Comparison of ENCODE assay signal across 8 mouse cellular contexts in the genomic region with DNA sequence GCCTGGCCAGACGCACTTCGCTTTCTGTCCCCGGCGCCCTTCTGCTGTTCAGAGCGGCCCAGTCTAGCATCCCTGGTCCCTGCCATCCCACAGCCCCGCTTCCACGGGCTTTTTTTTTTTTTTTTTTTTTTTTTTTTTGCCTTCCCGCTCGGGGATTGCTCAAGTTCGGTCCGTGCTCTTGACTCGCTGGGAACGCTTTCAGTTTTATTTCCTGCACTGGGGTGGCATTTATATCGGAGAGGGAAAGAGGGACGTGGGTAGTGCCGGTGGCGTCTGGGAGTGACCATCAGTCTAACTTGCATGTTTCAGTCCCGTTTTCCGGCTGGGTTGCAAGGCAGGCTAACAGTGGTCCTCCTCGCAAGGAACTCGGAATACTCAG. TPM values are rescaled to one million over a fixed set of nuclear protein-coding genes. Genes with fewer than 3 reads are reported as not detected.
DNase-seq lines count a peak whose midpoint lies in the region; ATAC-seq and TF ChIP-seq lines count a peak whose summit lies in the region.

No protein-coding gene starts in this region.

- H3K4me3 ChIP-seq in cerebellum, adult 2 months (replicated peaks; ENCODE audit: insufficient read depth, low read depth, low read length): peak overlapping the region; percentile 72
- H3K4me3 ChIP-seq in heart, postnatal 0 days (ENCODE audit: low read depth, low read length): peak overlapping the region; percentile 72
- peak overlapping the region; percentile 87 for H3K4me3 ChIP-seq in liver, embryonic 16.5 days (ENCODE audit: low read depth, low read length)
- H3K4me3 ChIP-seq in small intestine, adult 2 months (ENCODE audit: low read depth, low read length): peak overlapping the region; percentile 84

- TF ChIP-seq EP300 in heart, postnatal 0 days (IDR thresholded peaks at IDR 0.05; ENCODE audit: low read depth): no peak

- 1% methylated on average over 21 of the region's 21 CpGs for WGBS in cerebellum, adult 2 months
- WGBS in heart, postnatal 0 days: under 1% methylated on average over 21 of the region's 21 CpGs
- under 1% methylated on average over 21 of the region's 21 CpGs for WGBS in liver, embryonic 16.5 days (ENCODE audit: insufficient replicate concordance)
- WGBS in small intestine, adult 2 months: under 1% methylated on average over 21 of the region's 21 CpGs

- TF ChIP-seq CTCF in cerebellum, adult 2 months (IDR thresholded peaks at IDR 0.05; ENCODE audit: borderline replicate concordance, insufficient read depth, low read depth, low read length): no peak
- no peak for TF ChIP-seq CTCF in heart, postnatal 0 days (IDR thresholded peaks at IDR 0.05; ENCODE audit: low read depth)
- TF ChIP-seq CTCF in small intestine, adult 2 months (IDR thresholded peaks at IDR 0.05; ENCODE audit: extremely low read depth, insufficient read length, insufficient replicate concordance, low read depth, low read length): no peak

- H3K9me3 ChIP-seq in heart, postnatal 0 days (replicated peaks; ENCODE audit: control insufficient read depth, low read length): no peaks in the 10 kb centered on the region
- no peaks in the 10 kb centered on the region for H3K9me3 ChIP-seq in liver, embryonic 16.5 days (replicated peaks; ENCODE audit: control insufficient read depth, low read length)

- H3K36me3 ChIP-seq in heart, postnatal 0 days (replicated peaks; ENCODE audit: control insufficient read depth, insufficient read depth, low read length): no peaks in the 10 kb centered on the region
- no peaks in the 10 kb centered on the region for H3K36me3 ChIP-seq in liver, embryonic 16.5 days (ENCODE audit: control insufficient read depth, insufficient read depth)
- H3K36me3 ChIP-seq in small intestine, adult 2 months (ENCODE audit: control insufficient read depth, insufficient read depth, low read length): peaks cover 3% of the 10 kb centered on the region; the same call in 1 of the 2 replicates

- H3K27ac ChIP-seq in cerebellum, adult 2 months (ENCODE audit: insufficient read depth, low read length): peak overlapping the region; percentile 72
- peak overlapping the region; percentile 97 for H3K27ac ChIP-seq in heart, postnatal 0 days (ENCODE audit: low read depth)
- H3K27ac ChIP-seq in liver, embryonic 16.5 days (ENCODE audit: low read length): peak overlapping the region; percentile 96
- H3K27ac ChIP-seq in small intestine, adult 2 months (ENCODE audit: insufficient read depth, low read depth, low read length): peak overlapping the region; percentile 98

- peak overlapping the region; percentile 79 for H3K4me2 ChIP-seq in heart, postnatal 0 days (ENCODE audit: low read depth, low read length)
- H3K4me2 ChIP-seq in liver, embryonic 16.5 days (ENCODE audit: low read depth, low read length): peak overlapping the region; percentile 83

- DNase-seq in cerebellum, adult 2 months: no peak
- DNase-seq in cerebellum, adult 8-10 months: no peak
- DNase-seq in right cerebral cortex, postnatal 14 days: peak; percentile 32
- DNase-seq in right cerebral cortex, postnatal 36 days (ENCODE audit: low spot score in 2 of 2): no peak
- peak; percentile 45 for DNase-seq in heart, postnatal 0 days (ENCODE audit: low spot score)
- no peak for DNase-seq in layer of hippocampus, postnatal 25 days (ENCODE audit: extremely low spot score in 1 of 2, low spot score in 1 of 2)

- peak overlapping the region; percentile 85 for H3K9ac ChIP-seq in heart, postnatal 0 days (replicated peaks; ENCODE audit: low read depth, low read length)
- peak overlapping the region; percentile 92 for H3K9ac ChIP-seq in liver, embryonic 16.5 days (ENCODE audit: low read depth, low read length)

- no peaks in the 10 kb centered on the region for H3K27me3 ChIP-seq in cerebellum, adult 2 months (ENCODE audit: control insufficient read depth, insufficient read depth, low read length)
- no peaks in the 10 kb centered on the region for H3K27me3 ChIP-seq in heart, postnatal 0 days (ENCODE audit: control insufficient read depth, insufficient read depth, low read length)
- H3K27me3 ChIP-seq in liver, embryonic 16.5 days (ENCODE audit: control insufficient read depth, insufficient read depth, low read depth, low read length): no peaks in the 10 kb centered on the region
- H3K27me3 ChIP-seq in small intestine, adult 2 months (ENCODE audit: control insufficient read depth, insufficient read depth, low read length): no peaks in the 10 kb centered on the region

- TF ChIP-seq POLR2A in cerebellum, adult 2 months (IDR thresholded peaks at IDR 0.05; ENCODE audit: borderline replicate concordance, insufficient read depth, low read length): no peak
- no peak for TF ChIP-seq POLR2A in small intestine, adult 2 months (IDR thresholded peaks at IDR 0.05; ENCODE audit: low read depth, low read length)

- ATAC-seq in heart, postnatal 0 days (ENCODE audit: insufficient read depth, low read depth): no peak
- no peak for ATAC-seq in liver, embryonic 16.5 days (ENCODE audit: low read depth)

- H3K4me1 ChIP-seq in cerebellum, adult 2 months (ENCODE audit: control insufficient read depth, insufficient read depth, low read length): no peaks in the 10 kb centered on the region; the same call in 1 of the 2 replicates
- H3K4me1 ChIP-seq in heart, postnatal 0 days (ENCODE audit: control insufficient read depth, insufficient read depth): peaks cover 22% of the 10 kb centered on the region
- peaks cover 13% of the 10 kb centered on the region for H3K4me1 ChIP-seq in liver, embryonic 16.5 days (ENCODE audit: control insufficient read depth, low read depth, low read length)
- H3K4me1 ChIP-seq in small intestine, adult 2 months (ENCODE audit: control insufficient read depth, insufficient read depth, insufficient read length, low read length): peaks cover 4% of the 10 kb centered on the region

RNA-seq across cellular contexts. Expression of a gene that starts 0.7 kb away (rescaled TPM):
- polyA plus RNA-seq in cerebellum, adult 2 months (2012; rRNA removed): 60.9 and 62.1 TPM in 2 replicates
- total RNA-seq in heart, postnatal 0 days (2014; rRNA removed; ENCODE audit: low replicate concordance): 41.9 and 84.1 TPM in 2 replicates
- 56.5 and 63.4 TPM in 2 replicates for polyA plus RNA-seq in heart, postnatal 0 days (2015; fragmentation: Nextera tagmentation; extraction: Ambion mirVana)
- polyA plus RNA-seq in liver, embryonic 16.5 days (2015; fragmentation: Nextera tagmentation; extraction: Ambion mirVana): 31.2 and 33.0 TPM in 2 replicates
- polyA plus RNA-seq in small intestine, adult 2 months (2012; rRNA removed): 13.1 and 32.7 TPM in 2 replicates
- 10 to 100 TPM; 72.3 to 76.1 TPM for total RNA-seq in layer of hippocampus, postnatal 25 days (2021)

Comparison
In these comparisons a context has a peak if more than half of its experiments do, and no peak if none do; other contexts are left out.
1. DNase-seq: peak in right cerebral cortex, postnatal 14 days (single experiment) and heart, postnatal 0 days (single experiment); none in cerebellum, adult 2 months (0 of 2), cerebellum, adult 8-10 months (single experiment), right cerebral cortex, postnatal 36 days (0 of 2) and layer of hippocampus, postnatal 25 days (0 of 2).
2. Peak in every context shown above with its lines, with median percentiles within 50 percentile points of each other: H3K27ac ChIP-seq and H3K4me3 ChIP-seq.